Mouse (Mus musculus): ENCODE measurements around the gene Cpne6.

DNA sequence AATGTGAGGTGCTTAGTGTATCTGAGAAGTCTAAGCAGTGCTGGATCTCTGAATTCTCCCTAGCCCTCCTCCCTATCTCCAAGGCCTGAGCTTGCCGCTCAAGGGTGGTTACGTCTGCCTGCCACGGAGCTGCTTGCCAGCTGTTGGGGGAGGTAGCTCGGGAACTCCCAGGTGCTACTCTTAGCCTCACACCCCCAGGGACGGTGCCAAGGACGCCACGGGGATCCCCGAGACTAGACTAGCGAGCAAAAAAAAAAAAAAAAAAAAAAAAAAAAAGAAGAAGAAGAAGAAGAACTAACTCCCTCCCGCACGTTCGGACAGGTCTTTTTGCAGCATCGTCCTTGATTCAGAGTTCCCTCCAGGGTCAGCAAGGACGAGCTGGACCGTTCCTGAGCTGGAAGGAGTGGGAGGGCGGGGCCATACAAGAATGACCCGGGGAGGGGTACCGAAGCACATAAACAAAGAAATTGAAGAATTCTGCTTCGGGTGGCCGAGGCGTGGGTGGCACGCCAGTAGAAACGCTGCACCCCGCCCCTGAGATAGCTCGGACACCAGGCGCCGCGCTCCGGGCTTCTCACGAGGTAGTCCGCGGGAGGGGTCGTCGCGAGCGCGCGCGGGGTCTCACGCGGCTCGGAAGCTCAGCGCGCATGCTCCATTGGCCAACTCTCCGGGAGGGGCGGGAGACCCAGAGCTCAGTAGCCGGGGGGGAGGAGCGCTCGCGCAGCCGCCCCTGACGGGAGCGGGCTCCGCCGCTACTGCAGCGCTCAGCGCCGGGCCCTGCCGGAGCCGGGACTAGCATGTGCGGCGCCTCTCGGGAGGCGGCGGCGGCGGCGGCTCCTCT is 19.7 kb upstream of the Cpne6 start, which contains the start of gene Carmil3:
- TF ChIP-seq POLR2A (IDR thresholded peaks at IDR 0.05; ENCODE audit: insufficient read depth, low read length) (no peak), CTCF (IDR thresholded peaks at IDR 0.05; ENCODE audit: low read depth, low read length) (no peak), EP300 (IDR thresholded peaks at IDR 0.05; ENCODE audit: insufficient read depth, low read depth, low read length) (no peak)
